Mouse (Mus musculus): ENCODE measurements around the gene 1700001J03Rik.
"Not testable (repeated sequence)": the region's sequence is repeated elsewhere in the genome, so short reads cannot be mapped to it uniquely, and the experiment has no call there.

1700001J03Rik gene

GRCm38 (mm10) chr5:146185204-146185603 is at the start of gene 1700001J03Rik:
1700001J03Rik (minus strand) TSS chr5:146185304.
- DNase-seq (ENCODE audit: low spot score): not testable (repeated sequence)

- no peak for DNase-seq (ENCODE audit: low spot score)
These were observed 49.2 kb upstream of the 1700001J03Rik start for GRCm38 (mm10) chr5:146234336-146234735.

GRCm38 (mm10) chr5:146232816-146233215 is 47.7 kb upstream of the 1700001J03Rik start:
- no peak for DNase-seq (ENCODE audit: low spot score)

DNA sequence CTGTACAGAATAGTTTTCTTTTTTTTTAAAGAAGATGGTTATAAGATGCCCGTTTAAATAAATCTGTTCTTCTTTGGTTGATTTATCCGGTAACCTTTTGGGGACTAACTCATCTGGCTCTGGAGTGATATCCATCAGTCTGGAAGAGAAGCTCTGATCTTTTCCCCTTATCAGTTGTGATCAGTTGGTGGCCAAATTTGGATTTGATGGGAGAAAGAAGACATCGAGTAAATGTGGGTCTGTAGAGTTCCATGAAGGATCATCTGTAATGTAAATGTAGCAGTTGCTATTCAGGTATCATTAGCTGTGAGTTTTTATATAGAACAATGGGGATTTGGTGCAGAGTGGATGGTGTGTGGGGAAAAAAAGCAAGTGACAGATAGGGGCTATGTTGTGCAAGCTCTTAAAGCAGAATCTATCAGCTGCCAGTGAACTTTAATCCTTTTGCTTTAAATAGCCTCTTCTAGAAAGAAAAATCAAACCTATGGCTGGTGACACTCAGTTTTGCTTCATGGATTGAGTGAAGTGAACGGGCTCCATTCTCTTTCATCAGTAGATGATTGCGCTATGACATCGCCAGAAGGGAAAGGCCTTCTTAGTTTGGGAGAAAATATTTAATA is 47.1 kb upstream of the 1700001J03Rik start:
- no peak for DNase-seq (ENCODE audit: low spot score)

DNA sequence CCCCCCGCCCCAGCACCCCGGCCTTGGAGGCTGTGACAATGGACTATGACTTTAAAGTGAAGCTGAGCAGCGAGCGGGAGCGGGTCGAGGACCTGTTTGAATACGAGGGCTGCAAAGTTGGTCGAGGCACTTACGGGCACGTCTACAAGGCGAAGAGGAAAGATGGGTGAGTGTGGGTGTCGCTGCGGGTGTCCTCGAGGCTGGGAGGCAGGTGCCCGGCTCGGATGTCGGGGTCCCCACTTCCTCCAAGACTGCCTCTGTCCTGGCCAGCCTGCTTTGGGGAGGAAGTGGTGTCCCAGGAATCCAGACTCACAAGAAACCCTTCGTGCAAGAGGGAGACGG is 46.5 kb upstream of the 1700001J03Rik start:
- peak; percentile 25 for DNase-seq (ENCODE audit: low spot score)

DNA sequence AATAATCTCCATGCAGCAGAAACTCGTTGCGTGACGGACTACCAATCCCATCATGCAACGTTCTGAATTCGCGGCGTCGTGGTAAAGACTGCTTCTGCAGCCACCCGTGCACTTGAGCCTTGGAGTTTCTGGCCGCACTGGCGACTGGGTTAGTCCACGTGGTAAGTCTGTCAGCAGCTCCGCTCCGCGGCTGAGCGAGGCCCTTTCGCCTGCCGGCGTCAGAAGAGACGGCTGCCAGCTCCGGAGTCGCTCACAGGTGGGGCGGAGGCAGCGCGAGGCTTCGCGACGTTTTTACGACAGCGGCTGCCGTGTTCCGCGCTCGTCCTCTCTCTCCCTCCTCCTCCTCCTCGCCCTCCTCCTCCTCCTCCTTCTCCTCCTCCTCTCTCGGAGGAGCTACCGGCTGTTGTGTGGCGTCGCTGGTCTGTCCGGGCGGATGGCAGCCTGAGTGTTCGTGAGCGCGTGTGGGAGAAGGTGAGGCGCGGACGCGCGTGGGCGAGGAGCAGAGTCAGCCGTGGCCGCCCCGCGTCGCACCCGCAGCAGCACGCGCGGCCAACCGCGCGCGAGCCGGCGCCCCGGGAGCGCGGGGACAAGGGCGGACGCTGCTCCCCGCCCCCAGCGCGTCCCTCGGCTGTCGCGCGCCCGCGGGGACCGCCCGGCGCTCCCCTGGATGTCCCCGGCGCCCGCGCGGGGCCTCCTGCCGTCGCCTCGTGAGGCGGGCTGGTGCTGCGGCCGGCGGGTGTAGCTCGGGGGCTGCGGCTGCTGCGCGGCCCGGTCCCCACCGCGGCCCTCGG is 46.0 kb upstream of the 1700001J03Rik start, which contains the start of gene Cdk8:
Gene Cdk8 (plus strand): TSS at position 367 of the 791 bp plus-strand sequence.
- DNase-seq (ENCODE audit: low spot score): peak; percentile 74

DNA sequence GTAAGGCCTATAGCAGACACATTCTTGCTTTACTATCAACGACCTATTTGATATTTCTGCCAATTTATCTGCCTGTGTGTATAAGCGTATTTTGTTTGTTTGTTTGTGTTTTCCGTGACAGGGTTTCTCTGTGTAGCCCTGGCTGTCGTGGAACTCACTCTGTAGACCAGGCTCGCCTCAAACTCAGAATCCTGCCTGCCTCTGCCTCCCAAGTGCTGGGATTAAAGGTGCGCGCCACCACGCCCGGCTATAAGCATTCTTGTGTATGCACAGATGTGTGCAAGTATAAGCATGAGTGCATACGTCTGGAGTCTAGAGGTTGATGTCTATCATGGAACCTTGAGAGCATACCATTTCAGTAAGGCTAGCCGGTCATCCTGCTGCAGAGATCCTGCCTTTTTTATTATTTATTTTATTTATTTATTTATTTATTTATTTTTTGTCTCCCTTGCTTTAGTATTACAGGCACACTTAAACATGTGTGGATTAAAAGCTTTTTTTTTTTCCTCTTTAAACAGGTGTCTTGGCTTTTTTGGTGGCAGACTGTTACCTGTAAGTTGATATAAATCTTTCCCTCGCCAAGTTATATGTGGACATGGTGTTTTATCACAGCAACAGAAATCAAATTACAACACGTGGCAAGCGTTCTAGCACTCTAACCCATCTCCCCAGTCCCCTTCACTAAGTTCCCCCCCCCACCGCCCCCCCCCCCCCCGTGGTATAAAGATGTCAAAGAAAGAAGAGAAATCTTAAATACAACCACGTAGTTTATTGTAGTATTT is 45.0 kb upstream of the 1700001J03Rik start:
- no peak for DNase-seq (ENCODE audit: low spot score)

GRCm38 (mm10) chr5:146227496-146227895 is 42.4 kb upstream of the 1700001J03Rik start:
- no peak for DNase-seq (ENCODE audit: low spot score)

- peak; percentile 22 for DNase-seq (ENCODE audit: low spot score)
These were observed 38.7 kb upstream of the 1700001J03Rik start for GRCm38 (mm10) chr5:146223786-146224185.

GRCm38 (mm10) chr5:146221722-146222121 is 36.6 kb upstream of the 1700001J03Rik start:
- DNase-seq (ENCODE audit: low spot score): no peak

DNA sequence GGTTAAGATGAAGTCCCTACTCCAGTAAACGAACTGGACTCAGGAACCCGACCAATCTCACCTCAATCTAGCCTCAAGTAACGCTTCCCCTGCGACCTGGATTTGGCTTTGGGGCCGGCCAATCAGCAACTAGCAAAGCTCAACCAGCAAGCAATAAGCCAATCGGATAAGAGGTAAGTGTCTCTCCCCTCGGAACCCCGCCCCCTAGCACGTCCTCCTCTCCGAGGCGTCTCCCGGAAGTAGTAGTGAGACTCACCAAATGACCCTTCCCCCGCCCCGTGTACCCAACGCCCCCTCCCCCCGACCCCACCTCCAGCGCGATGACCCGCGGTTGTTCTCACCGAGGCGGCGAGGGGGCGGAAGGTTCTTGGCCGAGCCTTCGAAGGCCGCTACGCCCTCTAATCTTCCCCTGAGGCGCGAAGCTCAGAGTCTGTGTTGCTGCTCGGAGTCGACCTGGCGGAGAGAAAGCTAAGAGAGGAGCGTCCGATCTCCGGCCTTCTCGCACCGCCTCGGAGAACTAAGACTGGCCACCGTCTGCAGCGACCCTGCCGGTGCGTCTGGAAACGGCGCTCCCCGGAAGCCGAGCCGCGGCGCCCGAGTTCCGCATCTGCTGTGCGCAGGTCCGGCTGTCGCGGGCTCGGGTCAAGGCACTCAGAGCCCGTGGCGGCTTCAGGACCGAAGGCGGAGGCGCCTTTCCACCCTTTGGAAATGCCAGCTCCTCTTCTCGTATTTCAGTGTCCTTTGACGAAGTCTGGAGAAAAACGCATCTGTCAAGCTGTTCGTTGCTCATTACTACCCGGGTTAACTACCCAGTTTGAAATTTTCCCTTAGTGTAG is 36.0 kb upstream of the 1700001J03Rik start, which contains the start of gene Rnf6:
Gene Rnf6 (minus strand): TSS at position 677 of the 836 bp plus-strand sequence.
- peak; percentile 86 for DNase-seq (ENCODE audit: low spot score)

GRCm38 (mm10) chr5:146220501-146220878 is 35.4 kb upstream of the 1700001J03Rik start:
- DNase-seq (ENCODE audit: low spot score): no peak

GRCm38 (mm10) chr5:146205537-146205936 is 20.4 kb upstream of the 1700001J03Rik start:
- no peak for DNase-seq (ENCODE audit: low spot score)

- DNase-seq (ENCODE audit: low spot score): no peak
These were observed 18.8 kb upstream of the 1700001J03Rik start for GRCm38 (mm10) chr5:146203921-146204320.

- DNase-seq (ENCODE audit: low spot score): no peak
These were observed 15.5 kb upstream of the 1700001J03Rik start for GRCm38 (mm10) chr5:146200580-146200979.

DNA sequence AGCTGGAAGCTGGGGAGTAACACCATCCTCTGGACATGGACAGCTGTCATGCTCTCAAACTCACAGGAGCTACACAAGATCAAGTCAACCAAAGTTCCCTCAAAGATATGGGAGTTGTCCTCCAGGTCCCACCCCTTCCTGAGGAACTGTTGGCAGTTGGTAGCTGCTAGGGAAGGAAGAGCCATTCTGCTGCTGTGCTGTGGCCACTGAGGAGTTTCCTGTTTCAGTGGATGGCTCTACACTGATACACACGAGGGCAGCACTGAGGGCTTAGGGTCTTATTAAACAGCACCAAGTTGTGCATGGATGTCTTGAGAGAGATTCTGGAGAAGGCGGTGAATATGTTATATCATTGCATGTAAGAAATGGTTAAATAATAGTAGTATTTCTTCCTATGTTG is 14.4 kb upstream of the 1700001J03Rik start:
- no peak for DNase-seq (ENCODE audit: low spot score)

GRCm38 (mm10) chr5:146199073-146199472 is 14.0 kb upstream of the 1700001J03Rik start:
- DNase-seq (ENCODE audit: low spot score): no peak

DNA sequence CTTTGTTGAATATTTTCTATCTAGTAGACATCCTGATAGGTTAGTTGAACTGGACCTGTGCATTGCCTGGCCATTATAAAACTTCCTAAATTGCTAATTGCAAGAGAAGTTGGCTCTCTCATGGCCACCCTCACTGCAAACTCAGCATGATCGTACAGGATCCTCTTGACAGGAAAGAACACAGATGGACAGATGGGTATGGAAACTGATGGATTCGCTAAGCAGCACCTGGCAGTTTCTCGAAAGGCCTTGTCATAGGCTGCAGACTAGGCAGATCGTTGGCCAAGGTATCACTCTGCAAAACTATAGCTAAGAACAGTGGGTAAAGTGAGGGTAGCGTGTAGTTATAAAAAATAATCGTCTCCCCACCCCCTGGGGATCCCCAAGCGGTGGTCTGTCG is 8.3 kb upstream of the 1700001J03Rik start:
- no peak for DNase-seq (ENCODE audit: low spot score)

GRCm38 (mm10) chr5:146190501-146191269 is 5.6 kb upstream of the 1700001J03Rik start:
- DNase-seq (ENCODE audit: low spot score): no peak

GRCm38 (mm10) chr5:146190093-146190492 is 5.0 kb upstream of the 1700001J03Rik start:
- DNase-seq (ENCODE audit: low spot score): no peak

DNA sequence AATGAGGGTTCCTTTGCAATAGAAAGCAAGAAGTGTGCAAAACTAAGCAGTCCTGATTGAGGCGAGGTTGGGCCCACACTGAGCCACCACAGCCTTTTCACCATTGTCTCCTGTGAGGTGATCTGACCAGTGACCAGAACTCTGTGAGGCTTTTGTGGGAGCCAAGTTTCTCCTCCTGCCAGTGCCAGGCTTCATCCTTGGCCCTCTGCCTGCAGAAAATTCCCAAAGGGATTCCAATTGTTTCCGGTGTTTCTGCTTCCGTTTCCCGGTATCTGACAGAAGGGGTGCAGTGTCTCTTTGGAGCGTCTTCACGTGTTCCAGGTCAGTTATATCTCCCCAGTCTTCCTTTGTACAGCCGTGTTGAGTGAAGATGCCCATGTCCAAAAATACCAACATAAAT is 3.6 kb upstream of the 1700001J03Rik start:
- no peak for DNase-seq (ENCODE audit: low spot score)

Data from ovary, postnatal 14 days (tissue).